Mouse (Mus musculus): Measurements from ENCODE around the gene Acot8. TPM values are rescaled to one million over a fixed set of nuclear protein-coding genes. Genes with fewer than 3 reads are reported as not detected.

Acot8 gene
- polyA plus RNA-seq, 1 experiment from 2014 or later = 19.3 TPM

DNA sequence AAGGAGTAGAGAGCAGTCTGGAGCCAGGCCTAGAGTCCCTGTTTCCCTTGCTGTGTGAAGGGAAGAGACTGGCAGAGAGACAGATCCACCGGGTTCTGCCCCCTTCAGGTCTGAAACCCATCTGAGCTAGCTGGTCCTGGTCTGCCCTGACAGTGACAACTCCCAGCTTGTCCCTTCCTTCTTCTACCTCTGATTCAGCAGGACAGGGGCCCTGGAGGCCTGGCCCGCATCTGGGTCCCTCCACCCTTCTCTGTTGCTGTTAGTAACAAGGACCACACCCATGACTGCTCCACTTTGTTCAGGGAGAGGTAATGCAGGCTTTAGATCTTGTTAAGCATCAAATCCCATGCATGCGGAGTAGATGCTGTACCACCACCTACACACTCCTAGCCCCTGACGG, 16.3 kb downstream of the Acot8 start:
- no peak overlapping the region for H3K9ac ChIP-seq (replicated peaks; ENCODE audit: low read depth, low read length)
- ATAC-seq = no peak
- H3K36me3 ChIP-seq (ENCODE audit: control insufficient read depth, insufficient read depth) = 0 out of 2 replicates have a peak, but pooled peaks cover 7% of the 10 kb centered on the region
- no peak overlapping the region for H3K27ac ChIP-seq (ENCODE audit: low read length)
- no peak overlapping the region for H3K4me2 ChIP-seq (ENCODE audit: low read length)
- 74% methylated on average over 4 of the region's 4 CpGs for WGBS
- peaks cover 17% of the 10 kb centered on the region for H3K4me1 ChIP-seq (replicated peaks; ENCODE audit: control insufficient read depth, insufficient read depth, low read length)
- H3K9me3 ChIP-seq (ENCODE audit: control insufficient read depth, low read length) = no peaks in the 10 kb centered on the region
- H3K27me3 ChIP-seq (replicated peaks; ENCODE audit: control insufficient read depth, insufficient read depth, low read length) = no peaks in the 10 kb centered on the region
- H3K4me3 ChIP-seq (replicated peaks; ENCODE audit: low read length) = no peak overlapping the region

DNA sequence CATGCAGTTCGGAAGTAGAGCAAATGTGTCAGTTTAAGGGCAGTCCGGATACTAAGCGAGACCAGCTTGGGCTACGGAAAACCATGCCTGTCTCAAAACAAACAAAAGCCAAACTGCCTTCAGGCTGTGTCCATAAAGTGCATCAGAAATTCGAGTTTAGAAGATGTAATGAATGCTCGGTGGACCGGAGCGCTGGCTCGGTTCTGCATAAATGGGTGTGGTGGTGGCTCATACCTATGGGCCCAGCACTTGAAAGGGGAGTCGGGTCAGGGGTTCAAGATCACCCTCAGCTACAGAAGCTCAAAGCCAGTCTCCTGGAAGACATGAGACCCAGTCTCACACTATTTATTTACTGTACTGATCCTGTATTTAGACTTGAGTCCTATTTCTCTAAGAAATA, 16.9 kb downstream of the Acot8 start:
- no peaks in the 10 kb centered on the region for H3K27me3 ChIP-seq (replicated peaks; ENCODE audit: control insufficient read depth, insufficient read depth, low read length)
- H3K36me3 ChIP-seq (ENCODE audit: control insufficient read depth, insufficient read depth) = 0 out of 2 replicates have a peak, but pooled peaks cover 7% of the 10 kb centered on the region
- H3K9me3 ChIP-seq (ENCODE audit: control insufficient read depth, low read length) = no peaks in the 10 kb centered on the region
- H3K27ac ChIP-seq (ENCODE audit: low read length) = no peak overlapping the region
- no peak for ATAC-seq
- H3K4me1 ChIP-seq (replicated peaks; ENCODE audit: control insufficient read depth, insufficient read depth, low read length) = peaks cover 17% of the 10 kb centered on the region
- no peak overlapping the region for H3K9ac ChIP-seq (replicated peaks; ENCODE audit: low read depth, low read length)
- no peak overlapping the region for H3K4me3 ChIP-seq (replicated peaks; ENCODE audit: low read length)
- 91% methylated on average over 10 of the region's 10 CpGs for WGBS
- no peak overlapping the region for H3K4me2 ChIP-seq (ENCODE audit: low read length)

DNA sequence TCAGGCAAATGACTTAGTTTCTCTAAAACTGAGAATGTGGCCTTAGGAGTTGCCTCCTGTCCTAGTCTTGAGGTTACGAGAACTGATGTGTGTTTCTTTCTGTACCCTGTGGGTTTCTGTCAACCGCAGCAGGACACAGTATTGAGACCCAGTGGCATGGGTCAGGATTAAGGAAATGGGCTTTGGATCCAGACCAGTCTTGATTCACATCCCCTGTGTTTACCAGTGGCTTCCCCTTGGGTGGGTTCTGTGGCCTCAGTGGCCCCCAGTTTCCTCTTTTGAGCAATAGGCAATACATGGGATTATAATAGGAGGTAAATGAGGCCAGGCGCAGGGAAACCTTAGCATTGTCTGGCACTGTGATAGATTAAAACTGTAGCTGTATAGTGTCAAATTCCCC, 17.6 kb downstream of the Acot8 start:
- peaks cover 17% of the 10 kb centered on the region for H3K4me1 ChIP-seq (replicated peaks; ENCODE audit: control insufficient read depth, insufficient read depth, low read length)
- no peak overlapping the region for H3K4me3 ChIP-seq (replicated peaks; ENCODE audit: low read length)
- no peaks in the 10 kb centered on the region for H3K27me3 ChIP-seq (replicated peaks; ENCODE audit: control insufficient read depth, insufficient read depth, low read length)
- no peak overlapping the region for H3K27ac ChIP-seq (ENCODE audit: low read length)
- H3K36me3 ChIP-seq (ENCODE audit: control insufficient read depth, insufficient read depth) = 0 out of 2 replicates have a peak, but pooled peaks cover 2% of the 10 kb centered on the region
- WGBS = 78% methylated on average over 3 of the region's 3 CpGs
- no peak for ATAC-seq
- H3K9me3 ChIP-seq (ENCODE audit: control insufficient read depth, low read length) = no peaks in the 10 kb centered on the region
- no peak overlapping the region for H3K9ac ChIP-seq (replicated peaks; ENCODE audit: low read depth, low read length)
- peak overlapping the region; percentile 89 for H3K4me2 ChIP-seq (ENCODE audit: low read length)

DNA sequence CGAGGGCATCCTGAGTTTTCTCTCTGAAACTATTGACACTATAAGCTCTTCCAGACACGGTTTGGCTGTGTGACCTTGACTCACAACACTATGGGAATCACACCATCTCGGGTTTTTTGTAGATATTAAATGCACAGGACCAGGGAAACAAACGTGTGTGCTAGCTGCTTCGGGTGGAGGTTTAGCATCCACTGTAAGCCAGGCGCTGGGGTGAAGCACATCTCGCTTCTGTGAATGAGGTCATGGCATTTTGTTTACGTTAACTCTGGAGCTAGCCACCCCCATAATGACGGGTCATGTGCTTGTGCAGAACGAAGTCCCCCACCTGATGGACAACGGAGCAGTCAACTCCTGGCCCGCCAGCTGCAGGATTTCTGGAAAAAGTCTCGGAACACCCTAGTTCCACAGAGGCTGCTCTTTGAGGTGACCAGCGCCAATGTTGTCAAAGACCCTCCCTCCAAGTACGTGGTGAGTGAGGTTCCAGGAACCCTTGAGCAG, 18.2 kb downstream of the Acot8 start:
- ATAC-seq = no peak
- Histone ChIP-seq H3K4me1 (replicated peaks; ENCODE audit: control insufficient read depth, insufficient read depth, low read length) (peaks cover 17% of the 10 kb centered on the region), H3K27ac (ENCODE audit: low read length) (no peak overlapping the region), H3K36me3 (ENCODE audit: control insufficient read depth, insufficient read depth) (no peaks in the 10 kb centered on the region), H3K9me3 (ENCODE audit: control insufficient read depth, low read length) (no peaks in the 10 kb centered on the region), H3K27me3 (replicated peaks; ENCODE audit: control insufficient read depth, insufficient read depth, low read length) (no peaks in the 10 kb centered on the region), H3K4me2 (ENCODE audit: low read length) (peak overlapping the region; percentile 89), H3K9ac (replicated peaks; ENCODE audit: low read depth, low read length) (peak overlapping the region; percentile 85), H3K4me3 (replicated peaks; ENCODE audit: low read length) (peak overlapping the region; percentile 78)
- 10% methylated on average over 15 of the region's 15 CpGs for WGBS

DNA sequence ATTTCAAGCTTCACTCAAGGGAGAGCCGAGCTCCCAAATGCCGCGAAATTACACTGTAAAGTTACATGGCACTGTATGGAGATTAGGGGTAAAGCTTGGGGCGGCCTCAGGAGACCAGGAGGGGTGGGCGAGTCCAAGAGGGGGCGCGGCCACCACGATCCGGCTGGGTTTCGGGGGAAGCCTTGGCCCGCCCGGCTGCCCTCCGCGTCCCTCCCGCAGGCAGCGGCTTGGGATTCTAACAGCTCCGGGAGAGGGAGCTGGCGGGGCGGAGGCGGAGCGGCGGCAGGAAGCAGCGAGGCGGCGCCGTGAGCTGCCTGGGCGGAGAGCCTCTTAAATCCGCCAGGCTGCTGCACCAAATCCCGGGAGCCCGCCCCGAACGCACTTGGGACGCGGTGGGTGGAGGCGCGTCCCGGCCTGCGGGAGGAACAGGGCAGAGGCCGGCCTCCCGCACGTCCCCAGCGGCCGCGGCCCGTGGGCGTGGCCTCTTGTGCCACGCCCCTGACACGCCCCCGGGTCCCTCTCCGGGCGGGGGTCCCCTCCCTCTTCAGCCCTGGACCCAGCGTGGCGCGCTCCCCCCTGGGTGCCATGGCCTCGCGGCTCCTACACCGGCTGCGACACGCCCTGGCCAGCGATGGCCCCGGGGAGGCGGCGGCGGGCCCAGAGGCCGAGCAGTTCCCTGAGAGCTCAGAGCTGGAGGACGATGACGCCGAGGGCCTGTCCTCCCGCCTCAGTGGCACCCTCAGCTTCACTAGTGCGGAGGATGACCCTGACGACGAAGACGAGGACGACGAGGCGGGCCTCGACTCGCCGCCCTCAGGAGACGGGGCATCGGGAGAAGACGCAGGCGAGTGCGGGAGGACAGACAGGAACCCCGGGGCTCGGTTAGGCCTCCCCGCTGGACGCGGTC, 18.9 kb downstream of the Acot8 start, which contains the start of gene Snx21:
TSS of gene Snx21 (plus strand) at position 343 of the 907 bp plus-strand sequence.
- Histone ChIP-seq H3K27me3 (replicated peaks; ENCODE audit: control insufficient read depth, insufficient read depth, low read length) (no peaks in the 10 kb centered on the region), H3K4me1 (replicated peaks; ENCODE audit: control insufficient read depth, insufficient read depth, low read length) (peaks cover 17% of the 10 kb centered on the region), H3K4me2 (ENCODE audit: low read length) (peak within 1 kb of the TSS; percentile 89), H3K9ac (replicated peaks; ENCODE audit: low read depth, low read length) (peak within 1 kb of the TSS; percentile 85), H3K4me3 (replicated peaks; ENCODE audit: low read length) (peak within 1 kb of the TSS; percentile 78), H3K36me3 (ENCODE audit: control insufficient read depth, insufficient read depth) (no peaks in the 10 kb centered on the region), H3K27ac (ENCODE audit: low read length) (peak within 1 kb of the TSS; percentile 44), H3K9me3 (ENCODE audit: control insufficient read depth, low read length) (no peaks in the 10 kb centered on the region)
- under 1% methylated on average over 82 of the region's 89 CpGs for WGBS
- ATAC-seq = peak; percentile 90

DNA sequence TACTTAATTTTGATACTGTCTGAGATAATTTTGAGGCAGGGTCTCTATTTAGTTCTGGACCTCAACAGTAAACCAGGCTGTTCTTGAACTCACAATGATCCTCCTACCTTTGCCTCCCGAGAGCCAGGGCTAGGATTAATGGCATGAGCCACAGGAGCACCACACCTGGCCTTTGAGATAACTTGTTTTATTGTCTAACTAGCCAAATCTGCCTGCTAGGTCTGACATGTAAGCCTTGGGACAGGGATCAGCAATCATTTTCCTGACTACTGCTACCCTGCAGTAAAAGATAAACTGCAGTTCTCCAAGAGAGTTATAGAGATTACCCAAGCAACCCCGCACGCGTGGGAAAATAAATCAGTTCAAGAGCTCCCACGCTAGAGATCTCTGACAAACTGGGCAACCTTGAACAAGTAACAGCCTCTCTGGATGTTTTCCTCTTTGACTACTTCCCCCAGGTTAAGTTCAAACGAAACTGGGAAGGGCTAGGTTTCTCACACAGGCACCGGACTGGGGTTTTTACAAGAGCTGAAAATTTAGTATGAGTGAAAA, 19.7 kb downstream of the Acot8 start:
- Histone ChIP-seq H3K9me3 (ENCODE audit: control insufficient read depth, low read length) (no peaks in the 10 kb centered on the region), H3K4me3 (replicated peaks; ENCODE audit: low read length) (peak overlapping the region; percentile 78), H3K27ac (ENCODE audit: low read length) (no peak overlapping the region), H3K4me2 (ENCODE audit: low read length) (peak overlapping the region; percentile 89), H3K9ac (replicated peaks; ENCODE audit: low read depth, low read length) (peak overlapping the region; percentile 85), H3K36me3 (ENCODE audit: control insufficient read depth, insufficient read depth) (no peaks in the 10 kb centered on the region), H3K27me3 (replicated peaks; ENCODE audit: control insufficient read depth, insufficient read depth, low read length) (no peaks in the 10 kb centered on the region), H3K4me1 (replicated peaks; ENCODE audit: control insufficient read depth, insufficient read depth, low read length) (peaks cover 17% of the 10 kb centered on the region)
- no peak for ATAC-seq
- WGBS = 13% methylated on average over 7 of the region's 7 CpGs

DNA sequence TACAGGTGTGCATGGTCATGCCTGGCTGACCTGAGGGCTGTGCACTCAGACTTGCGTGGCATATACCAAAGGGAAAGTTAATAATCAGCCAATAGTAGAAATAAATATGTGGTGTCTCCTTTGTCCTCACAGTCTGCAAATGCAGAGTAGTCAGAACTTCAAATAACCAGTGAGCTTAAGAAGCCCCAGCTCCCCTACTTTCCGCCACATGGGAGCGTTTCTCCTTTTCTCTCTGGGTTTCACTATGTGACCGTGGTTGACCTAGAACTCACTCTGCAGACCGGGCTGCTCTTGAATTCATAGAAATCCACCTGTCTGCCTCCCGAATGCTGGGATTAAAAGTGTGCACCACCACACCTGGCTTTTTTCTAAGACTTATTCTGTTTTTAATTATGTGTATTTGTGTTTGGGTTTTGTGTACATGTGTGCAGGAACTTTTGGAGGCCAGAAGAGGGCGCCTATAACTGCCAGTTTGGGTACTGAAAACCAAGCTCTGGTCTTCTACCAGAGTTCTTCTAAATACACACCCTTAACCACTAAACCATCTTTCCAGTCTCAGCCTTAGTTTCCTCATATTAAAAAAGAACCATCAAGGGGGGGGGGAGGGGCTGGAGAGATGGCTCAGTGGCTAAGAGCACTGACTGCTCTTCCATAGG, 20.6 kb downstream of the Acot8 start:
- 78% methylated on average over 7 of the region's 7 CpGs for WGBS
- Histone ChIP-seq H3K9me3 (ENCODE audit: control insufficient read depth, low read length) (no peaks in the 10 kb centered on the region), H3K27me3 (replicated peaks; ENCODE audit: control insufficient read depth, insufficient read depth, low read length) (no peaks in the 10 kb centered on the region), H3K4me2 (ENCODE audit: low read length) (no peak overlapping the region), H3K36me3 (ENCODE audit: control insufficient read depth, insufficient read depth) (no peaks in the 10 kb centered on the region), H3K27ac (ENCODE audit: low read length) (no peak overlapping the region), H3K4me1 (replicated peaks; ENCODE audit: control insufficient read depth, insufficient read depth, low read length) (peaks cover 17% of the 10 kb centered on the region), H3K4me3 (replicated peaks; ENCODE audit: low read length) (no peak overlapping the region), H3K9ac (replicated peaks; ENCODE audit: low read depth, low read length) (no peak overlapping the region)
- ATAC-seq = no peak

DNA sequence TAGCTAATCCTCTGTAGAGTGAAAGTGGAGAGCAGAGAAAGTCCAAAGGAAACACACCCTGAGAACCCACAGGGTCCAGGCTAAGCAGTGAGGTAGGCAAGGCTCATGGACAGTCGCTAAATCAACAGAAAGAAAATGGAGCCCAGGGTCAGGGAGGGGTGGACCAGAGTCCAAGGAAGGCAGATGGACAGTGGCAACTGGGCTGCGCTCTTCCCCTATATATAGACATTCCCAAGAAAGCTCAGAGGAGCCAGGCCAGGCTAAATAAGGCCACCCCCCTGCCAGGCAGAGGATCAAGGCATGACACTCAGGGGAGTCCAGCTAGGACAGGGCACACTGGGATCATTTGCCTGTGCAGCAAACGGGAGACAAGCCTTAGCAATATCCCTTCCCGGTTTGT, 22.8 kb downstream of the Acot8 start:
- Histone ChIP-seq H3K4me2 (ENCODE audit: low read length) (no peak overlapping the region), H3K27me3 (replicated peaks; ENCODE audit: control insufficient read depth, insufficient read depth, low read length) (no peaks in the 10 kb centered on the region), H3K27ac (ENCODE audit: low read length) (no peak overlapping the region), H3K9me3 (ENCODE audit: control insufficient read depth, low read length) (no peaks in the 10 kb centered on the region), H3K9ac (replicated peaks; ENCODE audit: low read depth, low read length) (no peak overlapping the region), H3K4me3 (replicated peaks; ENCODE audit: low read length) (no peak overlapping the region), H3K36me3 (ENCODE audit: control insufficient read depth, insufficient read depth) (no peaks in the 10 kb centered on the region), H3K4me1 (replicated peaks; ENCODE audit: control insufficient read depth, insufficient read depth, low read length) (peaks cover 15% of the 10 kb centered on the region)
- WGBS = 74% methylated on average over 4 of the region's 4 CpGs
- no peak for ATAC-seq

DNA sequence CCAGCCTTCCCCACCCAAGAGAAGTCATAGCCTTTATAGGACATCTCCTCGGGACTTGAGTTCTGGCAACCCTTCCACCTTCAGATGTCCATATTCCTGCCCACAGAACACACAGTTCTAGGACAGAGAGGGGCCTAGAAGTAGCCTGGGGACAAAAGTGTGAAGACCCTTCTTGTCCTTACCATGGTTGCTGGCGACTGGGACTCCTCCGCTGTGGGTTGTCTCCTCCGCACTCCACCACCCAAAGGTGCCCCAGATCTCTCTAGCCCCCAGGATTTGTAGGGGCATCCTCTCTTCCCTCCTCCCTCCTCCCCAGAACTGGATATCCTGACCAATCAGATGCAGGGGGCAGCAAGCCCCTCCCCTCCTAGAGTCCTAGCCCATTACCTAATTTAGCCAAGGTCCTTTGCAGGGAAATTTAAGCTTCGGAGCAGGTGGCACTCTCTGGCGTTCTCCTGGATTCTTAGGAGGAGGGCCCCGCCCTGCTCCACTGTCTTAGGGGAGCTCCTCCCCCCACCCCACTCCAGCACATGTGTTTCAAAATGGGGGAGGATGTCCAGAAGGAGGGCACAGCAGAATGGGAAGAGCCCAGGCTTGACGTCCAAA, 25.1 kb downstream of the Acot8 start, which contains the start of gene Tnnc2:
TSS of gene Tnnc2 (minus strand) at position 487 of the 606 bp plus-strand sequence.
- Histone ChIP-seq H3K9ac (replicated peaks; ENCODE audit: low read depth, low read length) (no peak within 1 kb of the TSS), H3K27me3 (replicated peaks; ENCODE audit: control insufficient read depth, insufficient read depth, low read length) (no peaks in the 10 kb centered on the region), H3K4me2 (ENCODE audit: low read length) (no peak within 1 kb of the TSS), H3K9me3 (ENCODE audit: control insufficient read depth, low read length) (no peaks in the 10 kb centered on the region), H3K36me3 (ENCODE audit: control insufficient read depth, insufficient read depth) (no peaks in the 10 kb centered on the region), H3K4me3 (replicated peaks; ENCODE audit: low read length) (no peak within 1 kb of the TSS), H3K27ac (ENCODE audit: low read length) (no peak within 1 kb of the TSS), H3K4me1 (replicated peaks; ENCODE audit: control insufficient read depth, insufficient read depth, low read length) (no peaks in the 10 kb centered on the region)
- 72% methylated on average over 8 of the region's 8 CpGs for WGBS
- ATAC-seq = no peak

All from forebrain, embryonic 16.5 days (tissue).